Mouse (Mus musculus): Measurements from ENCODE around the gene Nktr. TPM values are rescaled to one million over a fixed set of nuclear protein-coding genes. Genes with fewer than 3 reads are reported as not detected.

The Nktr gene
- total RNA-seq, 2 experiments from 2014 or later = 99.0 to 145 TPM

Other genes starting within 250 kb of the Nktr start
- 100 to 1,000 TPM; 678 to 800 TPM for gene Cck, start 223.5 kb upstream of the Nktr start, total RNA-seq (2021)
- 1 to 10 TPM in 1 of 2 experiments, under 1 TPM in 1; 0.37 to 1.6 TPM for gene Lyzl4, start 77.1 kb upstream of the Nktr start, total RNA-seq (2021)
- gene Vipr1, start 76.5 kb upstream of the Nktr start, total RNA-seq (2021) = 10 to 100 TPM; 15.0 to 18.7 TPM
- 10 to 100 TPM; 31.7 to 31.8 TPM for gene Sec22c, start 13.7 kb upstream of the Nktr start, total RNA-seq (2021)
- 10 to 100 TPM; 73.2 to 84.3 TPM for gene Ss18l2, start 8.8 kb upstream of the Nktr start, total RNA-seq (2021)
- 100 to 1,000 TPM; 105 to 106 TPM for gene Zfp651, start 40.2 kb downstream of the Nktr start, total RNA-seq (2021)
- 1 to 10 TPM; 2.8 to 3.5 TPM for gene Klhl40, start 58.4 kb downstream of the Nktr start, total RNA-seq (2021)
- 10 to 100 TPM; 14.6 to 15.9 TPM for gene Hhatl, start 73.3 kb downstream of the Nktr start, total RNA-seq (2021)
- 1 to 10 TPM; 7.5 to 9.7 TPM for gene Ccdc13, start 120.3 kb downstream of the Nktr start, total RNA-seq (2021)
- gene Higd1a, start 139.2 kb downstream of the Nktr start, total RNA-seq (2021) = 10 to 100 TPM; 90.4 to 93.2 TPM
- 1 to 10 TPM; 1.3 to 1.5 TPM for gene Ackr2, start 179.2 kb downstream of the Nktr start, total RNA-seq (2021)
- not detected for gene Cyp8b1, start 197.1 kb downstream of the Nktr start, total RNA-seq (2021)
- gene Fam198a, start 231.8 kb downstream of the Nktr start, total RNA-seq (2021) = 1 to 10 TPM; 5.8 to 6.8 TPM

Measured in layer of hippocampus, postnatal 36 days (tissue).